Mouse (Mus musculus) bone marrow macrophage, adult 2 months (primary cell): Measurements from ENCODE around the gene Tanc1.

Experiments used
- CTCF ChIP-seq: IDR thresholded peaks from 2 replicates; pipeline ENCODE4 v1.5.1; 2012; ENCODE audit warnings: low read depth, mild to moderate bottlenecking, low read length, moderate library complexity
- POLR2A ChIP-seq: IDR thresholded peaks from 2 replicates; pipeline ENCODE4 v1.6.1; 2012; ENCODE audit warnings: mild to moderate bottlenecking, low read depth, low read length, borderline replicate concordance

- no peak for TF ChIP-seq POLR2A
- TF ChIP-seq CTCF, result no peak
Measured at GRCm38 (mm10) chr2:59783055-59783831, 171.4 kb downstream of the Tanc1 start.
